Mouse (Mus musculus): ENCODE results near the gene 4930519P11Rik. TPM values are rescaled to one million over a fixed set of nuclear protein-coding genes. Genes with fewer than 3 reads are reported as not detected.

The 4930519P11Rik gene
- polyA plus RNA-seq, 1 experiment from 2014 or later = 0.49 TPM

DNA sequence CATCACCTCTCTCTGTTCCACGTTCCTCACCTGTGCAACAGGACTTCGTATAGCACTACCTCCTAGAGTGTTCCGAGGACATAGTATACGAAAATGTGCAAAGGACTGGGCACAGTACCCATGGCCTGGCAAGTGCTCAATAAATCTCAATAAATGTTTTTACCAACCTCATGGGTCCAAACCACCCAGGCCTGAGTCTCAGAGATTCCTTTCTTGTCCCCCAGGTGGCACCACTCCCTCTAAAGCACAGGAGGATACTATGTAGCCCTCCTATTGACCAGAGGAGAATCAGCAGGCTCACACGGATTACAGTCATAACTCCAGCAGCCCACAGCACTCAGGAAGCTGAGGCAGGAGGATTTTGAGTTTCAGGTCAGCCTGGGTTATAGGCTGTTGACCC lies 33.4 kb upstream of the 4930519P11Rik start:
- H3K27ac ChIP-seq (replicated peaks) = no peak overlapping the region
- no peak overlapping the region for H3K4me2 ChIP-seq (replicated peaks)
- ATAC-seq (ENCODE audit: insufficient number of reproducible peaks, low FRiP score, low TSS enrichment, low read depth) = no peak
- no peaks in the 10 kb centered on the region for H3K27me3 ChIP-seq
- peaks cover 24% of the 10 kb centered on the region; the same call in 1 of the 2 replicates for H3K36me3 ChIP-seq
- H3K4me1 ChIP-seq = no peaks in the 10 kb centered on the region
- 78% methylated on average over 5 of the region's 5 CpGs for WGBS
- H3K9ac ChIP-seq = no peak overlapping the region
- H3K9me3 ChIP-seq (replicated peaks) = no peaks in the 10 kb centered on the region
- H3K4me3 ChIP-seq (replicated peaks) = no peak overlapping the region

DNA sequence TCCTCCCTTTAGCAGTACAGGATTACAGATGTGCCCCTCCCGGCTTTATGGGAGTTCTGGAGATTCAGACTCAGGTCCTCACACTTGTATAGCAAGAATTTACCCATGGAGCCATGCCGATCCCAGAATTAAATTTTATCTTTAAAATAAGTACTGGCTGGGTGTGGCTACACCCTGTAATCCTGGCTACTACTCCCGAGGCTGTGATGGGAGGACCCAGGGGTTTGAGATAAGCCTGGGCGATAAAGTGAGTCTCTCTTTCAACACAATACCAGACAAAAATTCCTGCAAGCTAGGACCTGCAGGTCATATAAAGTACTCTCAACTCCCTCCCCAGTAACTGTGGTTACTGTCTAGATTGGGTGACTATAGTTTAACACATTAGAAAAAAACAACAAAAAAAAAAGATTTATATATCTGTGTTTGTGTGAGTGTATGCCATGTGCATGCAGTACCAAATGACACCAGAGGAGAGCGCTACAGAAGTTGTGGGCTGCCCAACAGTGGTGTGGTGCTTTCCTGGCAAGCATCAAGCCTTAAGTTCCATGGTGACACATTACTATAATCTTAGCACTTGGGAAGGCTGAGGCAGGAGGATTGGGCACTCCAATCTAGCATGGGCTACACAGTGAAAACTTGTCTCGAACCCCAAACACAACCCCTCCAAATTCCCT lies 29.6 kb upstream of the 4930519P11Rik start:
- no peak overlapping the region for H3K4me2 ChIP-seq (replicated peaks)

DNA sequence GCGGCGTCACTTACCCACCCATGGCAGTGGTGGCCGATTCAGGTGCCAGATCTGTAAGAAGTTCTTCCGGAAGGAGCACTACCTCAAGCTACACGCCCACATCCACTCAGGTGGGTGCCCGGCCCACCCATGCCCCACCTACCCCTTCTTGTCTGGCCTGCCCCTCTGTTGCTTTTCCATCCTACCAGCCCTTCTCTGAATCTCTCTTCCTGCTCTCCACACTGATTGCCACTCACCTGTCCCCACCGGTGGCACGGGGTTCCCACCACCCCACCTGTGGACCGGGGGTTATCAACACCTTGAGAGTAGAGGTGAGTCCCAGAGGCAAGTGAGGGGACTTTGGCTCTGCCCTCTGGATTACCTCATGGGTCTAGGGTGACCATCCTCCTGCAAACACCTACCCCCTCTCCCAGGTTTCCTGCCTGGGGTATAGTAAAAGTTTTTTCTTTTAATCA lies 28.8 kb upstream of the 4930519P11Rik start:
- no peak overlapping the region for H3K9ac ChIP-seq
- ATAC-seq (ENCODE audit: insufficient number of reproducible peaks, low FRiP score, low TSS enrichment, low read depth) = no peak
- H3K4me3 ChIP-seq (replicated peaks) = no peak overlapping the region
- no peaks in the 10 kb centered on the region for H3K4me1 ChIP-seq
- 91% methylated on average over 9 of the region's 9 CpGs for WGBS
- H3K36me3 ChIP-seq = peaks cover 46% of the 10 kb centered on the region
- H3K4me2 ChIP-seq (replicated peaks) = no peak overlapping the region
- no peaks in the 10 kb centered on the region for H3K27me3 ChIP-seq
- no peak overlapping the region for H3K27ac ChIP-seq (replicated peaks)
- 0 out of 2 replicates have a peak, but pooled peaks cover 6% of the 10 kb centered on the region for H3K9me3 ChIP-seq (replicated peaks)

More for the DNA sequence above, 29.6 kb upstream of the 4930519P11Rik start:
- no peaks in the 10 kb centered on the region for H3K4me1 ChIP-seq
- ATAC-seq (ENCODE audit: insufficient number of reproducible peaks, low FRiP score, low TSS enrichment, low read depth) = no peak
- 0 out of 2 replicates have a peak, but pooled peaks cover 6% of the 10 kb centered on the region for H3K9me3 ChIP-seq (replicated peaks)
- no peaks in the 10 kb centered on the region for H3K27me3 ChIP-seq
- WGBS = 78% methylated on average over 6 of the region's 6 CpGs
- H3K36me3 ChIP-seq = peaks cover 44% of the 10 kb centered on the region
- H3K27ac ChIP-seq (replicated peaks) = no peak overlapping the region
- H3K9ac ChIP-seq = no peak overlapping the region
- no peak overlapping the region for H3K4me3 ChIP-seq (replicated peaks)

GRCm38 (mm10) chr2:154641176-154641575 lies 27.9 kb upstream of the 4930519P11Rik start:
- Histone ChIP-seq H3K9ac (no peak overlapping the region), H3K9me3 (replicated peaks) (0 out of 2 replicates have a peak, but pooled peaks cover 6% of the 10 kb centered on the region), H3K4me2 (replicated peaks) (no peak overlapping the region), H3K27ac (replicated peaks) (no peak overlapping the region), H3K27me3 (no peaks in the 10 kb centered on the region), H3K4me3 (replicated peaks) (no peak overlapping the region), H3K4me1 (no peaks in the 10 kb centered on the region), H3K36me3 (peaks cover 43% of the 10 kb centered on the region)
- WGBS = 59% methylated on average over 8 of the region's 8 CpGs
- no peak for ATAC-seq (ENCODE audit: insufficient number of reproducible peaks, low FRiP score, low TSS enrichment, low read depth)

- H3K36me3 ChIP-seq = peaks cover 36% of the 10 kb centered on the region
Observed at GRCm38 (mm10) chr2:154639115-154639514, 25.9 kb upstream of the 4930519P11Rik start.

GRCm38 (mm10) chr2:154638521-154638920 lies 25.3 kb upstream of the 4930519P11Rik start:
- Histone ChIP-seq H3K4me3 (replicated peaks) (no peak overlapping the region), H3K4me2 (replicated peaks) (no peak overlapping the region), H3K4me1 (no peaks in the 10 kb centered on the region), H3K9me3 (replicated peaks) (0 out of 2 replicates have a peak, but pooled peaks cover 6% of the 10 kb centered on the region), H3K27ac (replicated peaks) (0 out of 2 replicates have a peak overlapping the region, but pooled peaks have one; percentile 30), H3K36me3 (peaks cover 32% of the 10 kb centered on the region), H3K27me3 (no peaks in the 10 kb centered on the region), H3K9ac (no peak overlapping the region)
- ATAC-seq (ENCODE audit: insufficient number of reproducible peaks, low FRiP score, low TSS enrichment, low read depth) = no peak
- WGBS = 96% methylated on average over 3 of the region's 3 CpGs

More at GRCm38 (mm10) chr2:154639115-154639514, 25.9 kb upstream of the 4930519P11Rik start:
- 0 out of 2 replicates have a peak overlapping the region, but pooled peaks have one; percentile 30 for H3K27ac ChIP-seq (replicated peaks)
- no peak overlapping the region for H3K9ac ChIP-seq
- no peak overlapping the region for H3K4me3 ChIP-seq (replicated peaks)
- ATAC-seq (ENCODE audit: insufficient number of reproducible peaks, low FRiP score, low TSS enrichment, low read depth) = no peak
- H3K4me1 ChIP-seq = no peaks in the 10 kb centered on the region
- no peak overlapping the region for H3K4me2 ChIP-seq (replicated peaks)
- 0 out of 2 replicates have a peak, but pooled peaks cover 6% of the 10 kb centered on the region for H3K9me3 ChIP-seq (replicated peaks)
- no peaks in the 10 kb centered on the region for H3K27me3 ChIP-seq
- WGBS = 71% methylated on average over 4 of the region's 4 CpGs

GRCm38 (mm10) chr2:154635826-154636225 lies 22.6 kb upstream of the 4930519P11Rik start:
- no peak overlapping the region for H3K4me3 ChIP-seq (replicated peaks)
- 0 out of 2 replicates have a peak, but pooled peaks cover 6% of the 10 kb centered on the region for H3K9me3 ChIP-seq (replicated peaks)
- H3K9ac ChIP-seq = no peak overlapping the region
- WGBS = 90% methylated on average over 2 of the region's 2 CpGs
- no peaks in the 10 kb centered on the region for H3K4me1 ChIP-seq
- no peak for ATAC-seq (ENCODE audit: insufficient number of reproducible peaks, low FRiP score, low TSS enrichment, low read depth)
- peaks cover 33% of the 10 kb centered on the region for H3K36me3 ChIP-seq
- H3K4me2 ChIP-seq (replicated peaks) = no peak overlapping the region
- no peaks in the 10 kb centered on the region for H3K27me3 ChIP-seq
- no peak overlapping the region for H3K27ac ChIP-seq (replicated peaks)

DNA sequence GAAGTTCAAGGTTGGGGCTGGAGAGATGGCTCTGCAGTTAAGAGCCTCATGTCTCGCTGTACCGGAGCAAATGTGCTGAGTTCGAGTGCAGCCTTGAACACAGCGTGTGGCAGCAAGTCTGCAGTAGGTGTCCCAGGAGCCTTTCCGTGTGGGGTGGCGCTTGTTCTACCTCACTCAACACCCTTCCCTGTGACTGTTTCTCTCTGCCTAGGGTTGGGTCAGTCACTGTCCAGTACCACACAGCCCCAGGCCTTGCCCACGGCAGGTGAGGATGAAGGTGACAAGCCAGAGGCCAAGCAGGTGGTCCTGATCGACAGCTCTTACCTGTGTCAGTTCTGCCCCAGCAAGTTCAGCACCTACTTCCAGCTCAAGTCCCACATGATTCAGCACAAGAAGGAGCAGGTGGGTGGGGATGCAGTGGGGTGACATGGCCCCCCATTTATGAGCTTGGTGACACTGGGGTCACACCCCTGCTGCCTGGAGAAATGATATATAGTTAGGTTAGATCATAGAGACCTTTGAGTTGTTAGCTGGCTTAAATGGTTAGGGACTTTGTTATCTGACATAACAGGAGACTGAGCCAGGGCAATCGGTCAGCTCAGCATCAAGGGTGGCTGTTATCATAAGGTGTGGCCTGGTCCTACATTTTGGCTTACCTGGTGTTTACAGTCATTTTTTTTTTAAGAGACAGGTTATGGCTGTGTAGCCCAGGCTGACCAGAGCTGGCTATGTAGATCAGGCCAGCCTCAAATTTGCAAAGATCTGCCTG lies 20.8 kb upstream of the 4930519P11Rik start:
- Histone ChIP-seq H3K4me1 (no peaks in the 10 kb centered on the region), H3K9ac (no peak overlapping the region), H3K4me3 (replicated peaks) (no peak overlapping the region), H3K27me3 (no peaks in the 10 kb centered on the region), H3K27ac (replicated peaks) (no peak overlapping the region), H3K4me2 (replicated peaks) (no peak overlapping the region), H3K36me3 (peaks cover 32% of the 10 kb centered on the region), H3K9me3 (replicated peaks) (0 out of 2 replicates have a peak, but pooled peaks cover 6% of the 10 kb centered on the region)
- 89% methylated on average over 9 of the region's 9 CpGs for WGBS
- ATAC-seq (ENCODE audit: insufficient number of reproducible peaks, low FRiP score, low TSS enrichment, low read depth) = no peak

- no peak for ATAC-seq (ENCODE audit: insufficient number of reproducible peaks, low FRiP score, low TSS enrichment, low read depth)
- Histone ChIP-seq H3K9me3 (replicated peaks) (0 out of 2 replicates have a peak, but pooled peaks cover 1% of the 10 kb centered on the region), H3K4me2 (replicated peaks) (no peak overlapping the region), H3K27ac (replicated peaks) (no peak overlapping the region), H3K4me1 (no peaks in the 10 kb centered on the region), H3K9ac (no peak overlapping the region), H3K36me3 (peaks cover 32% of the 10 kb centered on the region), H3K4me3 (replicated peaks) (no peak overlapping the region), H3K27me3 (no peaks in the 10 kb centered on the region)
- WGBS = 89% methylated on average over 5 of the region's 5 CpGs
Observed at GRCm38 (mm10) chr2:154633039-154633742, 20.0 kb upstream of the 4930519P11Rik start.

DNA sequence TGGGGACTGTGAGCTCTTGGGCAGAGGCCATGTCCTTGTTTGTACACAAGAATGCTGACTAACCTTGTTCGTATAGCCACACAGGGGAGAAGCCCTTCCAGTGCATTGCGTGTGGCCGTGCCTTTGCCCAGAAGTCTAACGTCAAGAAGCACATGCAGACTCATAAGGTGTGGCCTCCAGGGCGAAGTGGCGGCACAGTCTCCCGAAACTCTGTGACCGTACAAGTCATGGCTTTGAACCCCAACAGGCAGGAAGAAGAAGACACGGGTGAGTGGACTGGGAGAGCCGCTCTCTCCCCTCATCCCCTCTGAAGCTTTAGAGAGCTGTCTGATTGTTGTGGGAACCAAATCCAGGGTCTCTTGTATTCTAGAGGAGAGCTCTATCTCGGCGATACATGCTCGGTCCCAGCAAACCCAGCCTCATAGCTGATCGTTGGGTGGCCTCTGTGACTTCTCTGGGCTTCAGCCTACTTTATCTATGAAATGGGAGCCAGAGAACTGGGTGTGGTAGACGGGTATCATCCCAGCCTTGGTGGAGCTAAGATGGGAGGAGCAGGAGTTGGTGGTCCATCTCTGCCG lies 19.1 kb upstream of the 4930519P11Rik start:
- 85% methylated on average over 16 of the region's 16 CpGs for WGBS
- no peak overlapping the region for H3K4me2 ChIP-seq (replicated peaks)
- H3K27ac ChIP-seq (replicated peaks) = no peak overlapping the region
- H3K36me3 ChIP-seq = peaks cover 26% of the 10 kb centered on the region; the same call in 1 of the 2 replicates
- no peaks in the 10 kb centered on the region for H3K27me3 ChIP-seq
- no peak overlapping the region for H3K9ac ChIP-seq
- ATAC-seq (ENCODE audit: insufficient number of reproducible peaks, low FRiP score, low TSS enrichment, low read depth) = no peak
- no peaks in the 10 kb centered on the region for H3K9me3 ChIP-seq (replicated peaks)
- no peaks in the 10 kb centered on the region for H3K4me1 ChIP-seq
- no peak overlapping the region for H3K4me3 ChIP-seq (replicated peaks)
